Mouse (Mus musculus) megakaryocyte, embryonic 14.5 days (primary cell): ENCODE results near the gene Lsg1. TPM values are rescaled to one million over a fixed set of nuclear protein-coding genes. Genes with fewer than 3 reads are reported as not detected.

Experiments
- H3K27me3 ChIP-seq: replicated peaks from 2 replicates; pipeline ENCODE3; 2012; ENCODE audit warnings: inconsistent platforms
- H3K36me3 ChIP-seq: replicated peaks from 2 replicates; pipeline ENCODE3; 2012; ENCODE audit warnings: low read length, inconsistent platforms, mixed read lengths
- H3K4me1 ChIP-seq: 2 replicates; pipeline ENCODE4 v1.6.1; 2012; ENCODE audit warnings: inconsistent platforms
- H3K4me3 ChIP-seq: replicated peaks from 2 replicates; pipeline ENCODE3; 2012; ENCODE audit warnings: moderate library complexity, mild to moderate bottlenecking, inconsistent platforms
- H3K9me3 ChIP-seq: 2 replicates; pipeline ENCODE4 v1.6.1; 2012; ENCODE audit warnings: inconsistent platforms
- FLI1 ChIP-seq: IDR thresholded peaks from 2 replicates; pipeline ENCODE4 v1.6.1; 2012; ENCODE audit warnings: low read length, inconsistent platforms, mixed read lengths
- GATA1 ChIP-seq: IDR thresholded peaks from 3 replicates; pipeline ENCODE4 v1.6.1; 2012; ENCODE audit warnings: mixed read lengths, low read length, inconsistent platforms, borderline replicate concordance
- polyA plus RNA-seq: library from polyadenylated mRNA; stranded (reverse); fragments of >175 nt; gene quantifications from 2 replicates; pipeline ENCODE4 v1.2.3, GENCODE M21; 2012; ENCODE audit warnings: low replicate concordance; ENCODE audit not compliant: insufficient read depth

The Lsg1 gene
- polyA plus RNA-seq, 1 experiment: 5.8 TPM

DNA sequence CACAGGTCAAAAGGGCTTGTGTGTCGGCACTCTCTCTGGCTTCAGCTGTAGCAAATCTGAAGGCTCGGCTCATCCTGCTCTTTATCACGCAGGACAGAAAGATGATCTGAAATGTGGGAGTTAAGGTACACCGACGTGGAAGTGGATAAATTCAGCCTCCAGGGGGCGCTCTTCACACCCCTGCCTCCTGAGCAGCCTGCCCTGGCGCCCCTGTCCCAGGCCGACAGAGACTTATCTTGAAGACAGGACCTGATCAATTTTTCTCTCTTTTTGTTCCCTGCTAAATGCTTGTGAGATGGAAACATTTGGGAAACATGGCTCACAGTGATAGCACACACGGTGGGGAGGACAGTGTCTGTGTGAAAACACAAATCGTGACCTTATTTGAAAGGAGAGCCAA is 48.0 kb downstream of the Lsg1 start:
- H3K9me3 ChIP-seq: no peaks in the 10 kb centered on the region
- H3K4me3 ChIP-seq: no peak overlapping the region
- TF ChIP-seq FLI1 (no peak), GATA1 (no peak)
- no peaks in the 10 kb centered on the region for H3K36me3 ChIP-seq
- peaks cover 90% of the 10 kb centered on the region for H3K27me3 ChIP-seq
- peaks cover 4% of the 10 kb centered on the region for H3K4me1 ChIP-seq

GRCm38 (mm10) chr16:30535075-30535474 is 52.3 kb downstream of the Lsg1 start:
- Histone ChIP-seq H3K27me3 (peaks cover 89% of the 10 kb centered on the region), H3K36me3 (no peaks in the 10 kb centered on the region), H3K4me1 (peaks cover 22% of the 10 kb centered on the region), H3K9me3 (no peaks in the 10 kb centered on the region), H3K4me3 (no peak overlapping the region)
- TF ChIP-seq FLI1: no peak
- no peak for TF ChIP-seq GATA1

DNA sequence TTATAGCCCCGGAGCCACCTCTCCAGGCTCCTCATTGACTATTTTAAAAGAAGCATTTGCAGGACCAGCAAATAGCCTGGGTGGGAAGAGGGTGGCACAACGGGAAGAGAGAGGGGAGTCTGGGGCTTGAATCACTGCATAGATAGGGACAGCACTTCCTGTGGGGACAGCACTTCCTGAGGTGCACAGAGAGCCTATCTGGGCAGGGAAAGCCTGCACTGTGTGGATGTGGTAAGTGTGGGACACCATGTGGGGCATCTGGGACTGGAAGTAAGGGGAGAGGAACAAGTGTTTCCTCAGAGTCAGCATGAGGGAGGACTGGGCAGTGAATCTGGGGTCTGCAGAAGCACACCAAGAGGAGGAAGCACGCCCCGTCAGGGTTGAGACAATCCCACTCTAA is 53.8 kb downstream of the Lsg1 start:
- TF ChIP-seq GATA1: peak; percentile 84; the same call in 2 of the 3 replicates
- peak; percentile 25; the same call in 1 of the 2 replicates for TF ChIP-seq FLI1
- H3K27me3 ChIP-seq: peaks cover 88% of the 10 kb centered on the region
- H3K9me3 ChIP-seq: no peaks in the 10 kb centered on the region
- no peaks in the 10 kb centered on the region for H3K36me3 ChIP-seq
- H3K4me3 ChIP-seq: peak overlapping the region; percentile 55
- peaks cover 22% of the 10 kb centered on the region for H3K4me1 ChIP-seq

DNA sequence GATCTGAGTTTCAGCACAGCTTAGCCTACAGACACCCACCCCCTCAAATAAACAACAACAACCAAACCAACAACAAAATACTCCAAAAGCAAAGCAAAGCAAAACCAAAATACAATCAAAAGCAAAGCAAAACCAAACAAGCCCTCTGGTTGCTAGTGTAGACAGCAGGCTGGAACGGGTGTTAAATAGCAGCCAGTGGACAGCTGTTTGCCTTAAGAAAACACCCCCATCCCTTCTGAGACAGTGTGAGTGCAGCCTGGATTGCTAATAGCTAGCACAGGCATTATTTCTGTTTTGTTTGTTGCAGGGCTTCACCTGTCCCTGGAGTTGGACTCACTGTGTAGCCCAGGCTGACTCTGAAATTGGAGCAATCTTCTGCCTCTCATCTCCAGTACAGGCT is 54.5 kb downstream of the Lsg1 start:
- no peaks in the 10 kb centered on the region for H3K36me3 ChIP-seq
- peaks cover 22% of the 10 kb centered on the region for H3K4me1 ChIP-seq
- no peaks in the 10 kb centered on the region for H3K9me3 ChIP-seq
- no peak overlapping the region for H3K4me3 ChIP-seq
- TF ChIP-seq GATA1 (no peak), FLI1 (no peak)
- peaks cover 87% of the 10 kb centered on the region for H3K27me3 ChIP-seq

- Histone ChIP-seq H3K27me3 (peaks cover 81% of the 10 kb centered on the region), H3K4me1 (peaks cover 22% of the 10 kb centered on the region), H3K4me3 (peak overlapping the region; percentile 56), H3K36me3 (no peaks in the 10 kb centered on the region), H3K9me3 (no peaks in the 10 kb centered on the region)
- TF ChIP-seq GATA1 (no peak), FLI1 (no peak)
Observed at GRCm38 (mm10) chr16:30531761-30532406, 55.5 kb downstream of the Lsg1 start.

- Histone ChIP-seq H3K36me3 (no peaks in the 10 kb centered on the region), H3K27me3 (peaks cover 74% of the 10 kb centered on the region)
- TF ChIP-seq GATA1: no peak
- TF ChIP-seq FLI1: no peak
Observed at GRCm38 (mm10) chr16:30530815-30531214, 56.6 kb downstream of the Lsg1 start.

DNA sequence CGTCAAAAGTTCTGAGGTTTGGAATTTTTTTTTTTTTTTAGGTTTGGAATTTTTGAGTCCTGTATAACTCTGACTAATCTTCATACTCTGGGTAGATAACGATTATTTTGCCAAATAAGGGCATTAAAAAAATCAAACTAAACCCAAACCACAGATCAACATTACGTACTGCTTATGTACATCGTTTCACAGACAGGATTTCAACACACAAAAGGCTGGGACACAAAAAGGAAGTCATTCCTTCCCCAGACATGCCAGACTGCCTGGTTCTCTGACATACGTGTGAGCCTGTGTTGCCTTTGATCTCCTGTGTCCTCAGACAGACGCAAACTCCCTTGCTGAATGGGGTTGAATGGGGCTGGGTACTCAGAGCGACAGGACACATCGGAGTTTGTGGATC is 59.0 kb downstream of the Lsg1 start:
- H3K4me3 ChIP-seq: no peak overlapping the region
- H3K27me3 ChIP-seq: peaks cover 76% of the 10 kb centered on the region
- H3K9me3 ChIP-seq: peaks cover 18% of the 10 kb centered on the region
- no peak for TF ChIP-seq FLI1
- H3K4me1 ChIP-seq: peaks cover 17% of the 10 kb centered on the region
- H3K36me3 ChIP-seq: no peaks in the 10 kb centered on the region

More at GRCm38 (mm10) chr16:30530815-30531214, 56.6 kb downstream of the Lsg1 start:
- Histone ChIP-seq H3K4me3 (no peak overlapping the region), H3K9me3 (no peaks in the 10 kb centered on the region), H3K4me1 (peaks cover 22% of the 10 kb centered on the region)

DNA sequence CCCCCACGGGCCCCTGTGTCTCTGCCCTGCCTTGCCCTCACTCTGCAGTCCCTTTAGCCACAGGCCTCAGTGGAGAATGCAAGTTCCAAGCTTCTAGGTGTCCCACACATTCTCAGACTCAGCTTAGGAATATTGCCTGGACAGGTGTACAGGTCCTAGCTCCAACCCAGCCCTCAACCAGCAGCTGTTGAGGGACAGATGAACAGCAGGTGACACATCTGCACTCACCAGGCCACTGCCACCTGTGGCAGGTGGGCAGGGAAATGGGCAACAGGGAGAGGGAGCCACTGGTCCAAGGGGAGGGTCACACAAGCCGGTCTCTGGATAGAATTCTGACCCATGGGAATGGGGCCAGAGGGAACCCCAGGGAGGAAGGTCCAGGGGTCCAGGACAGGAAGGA is 59.5 kb downstream of the Lsg1 start:
- Histone ChIP-seq H3K36me3 (no peaks in the 10 kb centered on the region), H3K4me3 (no peak overlapping the region), H3K4me1 (peaks cover 14% of the 10 kb centered on the region), H3K9me3 (peaks cover 18% of the 10 kb centered on the region), H3K27me3 (peaks cover 78% of the 10 kb centered on the region)
- TF ChIP-seq GATA1 (no peak), FLI1 (no peak)

- peaks cover 12% of the 10 kb centered on the region; the same call in 1 of the 2 replicates for H3K4me1 ChIP-seq
- H3K36me3 ChIP-seq: no peaks in the 10 kb centered on the region
- TF ChIP-seq GATA1 (no peak), FLI1 (no peak)
- peaks cover 24% of the 10 kb centered on the region for H3K9me3 ChIP-seq
- no peak overlapping the region for H3K4me3 ChIP-seq
- peaks cover 66% of the 10 kb centered on the region for H3K27me3 ChIP-seq
Observed at GRCm38 (mm10) chr16:30525756-30526155, 61.6 kb downstream of the Lsg1 start.

GRCm38 (mm10) chr16:30524481-30524880 is 62.9 kb downstream of the Lsg1 start:
- peaks cover 24% of the 10 kb centered on the region for H3K9me3 ChIP-seq

More at GRCm38 (mm10) chr16:30524481-30524880, 62.9 kb downstream of the Lsg1 start:
- peaks cover 58% of the 10 kb centered on the region for H3K27me3 ChIP-seq
- no peaks in the 10 kb centered on the region for H3K36me3 ChIP-seq
- peaks cover 17% of the 10 kb centered on the region for H3K4me1 ChIP-seq
- no peak overlapping the region for H3K4me3 ChIP-seq
- TF ChIP-seq GATA1: no peak
- TF ChIP-seq FLI1: no peak
